Mouse (Mus musculus) monocyte, adult 59 days (primary cell): ENCODE results near the gene Cmya5. TPM values are rescaled to one million over a fixed set of nuclear protein-coding genes. Genes with fewer than 3 reads are reported as not detected.

Source experiments
- total RNA-seq, 2 experiments: library from RNA; stranded (reverse); gene quantifications; one replicate each; pipeline ENCODE4 v1.2.4; 2023

The Cmya5 gene
- under 1 TPM; 0.52 to 0.64 TPM for total RNA-seq

GRCm38 (mm10) chr13:93144336-93145167, at the start of gene Cmya5:
Gene Cmya5, minus strand, starts transcription at chr13:93144724.

GRCm38 (mm10) chr13:93191831-93192645, 47.5 kb upstream of the Cmya5 start, which contains the start of gene Tent2:
Gene Tent2, minus strand, starts transcription at chr13:93192385.

Other genes starting within 250 kb of the Cmya5 start
- 100 to 1,000 TPM; 109 to 111 TPM for gene Tent2, start 47.7 kb upstream of the Cmya5 start, total RNA-seq
- 10 to 100 TPM; 18.7 to 20.4 TPM for gene Homer1, start 154.9 kb upstream of the Cmya5 start, total RNA-seq